Mouse (Mus musculus) induced T-regulatory cell, adult 2 months (primary cell): Measurements from ENCODE around the gene Mipep.

Source experiments
- DNase-seq: peaks from one replicate; pipeline ENCODE4 v3.0.0-alpha.2; 2012; ENCODE audit warnings: low read depth

Gene Mipep

DNA sequence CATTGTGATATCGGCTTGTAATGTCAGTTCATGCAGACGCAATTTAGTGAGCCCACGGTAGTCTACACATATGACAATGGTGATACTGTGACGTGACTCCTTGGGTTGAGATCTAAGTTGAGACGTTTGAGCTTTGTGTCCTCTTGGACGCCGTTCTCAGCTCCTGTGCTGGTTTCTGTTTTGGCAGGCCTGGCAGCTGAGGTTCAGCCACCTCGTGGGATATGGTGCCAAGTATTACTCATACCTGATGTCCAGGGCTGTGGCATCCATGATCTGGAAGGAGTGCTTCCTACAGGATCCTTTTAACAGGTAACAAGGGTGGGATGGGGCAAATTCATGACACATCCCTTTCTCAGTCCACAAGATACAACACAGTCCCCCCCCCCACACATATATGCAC is 87.5 kb downstream of the Mipep start:
- DNase-seq: no peak

DNA sequence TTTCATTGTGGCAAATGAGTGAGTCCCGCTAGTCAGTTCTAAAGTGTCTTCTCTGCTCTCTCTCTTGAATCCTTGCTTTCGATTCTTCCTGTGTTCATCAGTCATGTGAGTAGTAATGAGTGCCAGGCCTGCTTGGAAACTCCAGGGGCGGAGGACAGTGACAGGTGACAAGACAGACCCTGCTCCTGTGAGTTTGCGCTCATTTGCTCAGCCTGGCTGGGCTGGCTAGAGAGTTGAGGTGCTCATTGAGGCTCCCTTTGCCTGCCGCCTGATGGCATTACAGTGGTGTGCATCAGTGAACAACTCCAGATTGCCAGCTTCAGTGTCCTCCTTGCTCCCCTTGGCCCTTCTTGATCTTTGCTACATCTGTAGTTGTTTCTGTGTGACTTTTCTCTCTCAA is 97.7 kb downstream of the Mipep start:
- DNase-seq: no peak

DNA sequence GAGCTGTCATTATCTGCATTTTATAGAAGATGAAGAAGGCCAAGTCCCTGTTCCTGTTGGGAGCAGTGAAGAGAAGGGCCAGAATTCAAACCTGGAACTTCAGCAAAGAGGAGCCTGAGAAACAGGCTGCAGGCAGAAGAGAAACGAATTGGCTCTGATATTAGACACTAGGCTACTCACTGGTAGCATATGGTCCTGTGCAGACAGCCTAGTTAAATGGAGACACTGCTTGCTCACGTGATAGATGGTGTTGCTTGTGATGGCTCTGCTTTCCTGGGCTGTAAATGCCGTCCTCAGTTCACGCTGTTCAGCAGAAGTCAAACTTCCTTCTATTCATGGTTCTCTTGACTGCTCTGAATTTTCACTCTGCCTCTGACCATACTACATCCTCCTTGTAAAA is 98.3 kb downstream of the Mipep start:
- no peak for DNase-seq

DNA sequence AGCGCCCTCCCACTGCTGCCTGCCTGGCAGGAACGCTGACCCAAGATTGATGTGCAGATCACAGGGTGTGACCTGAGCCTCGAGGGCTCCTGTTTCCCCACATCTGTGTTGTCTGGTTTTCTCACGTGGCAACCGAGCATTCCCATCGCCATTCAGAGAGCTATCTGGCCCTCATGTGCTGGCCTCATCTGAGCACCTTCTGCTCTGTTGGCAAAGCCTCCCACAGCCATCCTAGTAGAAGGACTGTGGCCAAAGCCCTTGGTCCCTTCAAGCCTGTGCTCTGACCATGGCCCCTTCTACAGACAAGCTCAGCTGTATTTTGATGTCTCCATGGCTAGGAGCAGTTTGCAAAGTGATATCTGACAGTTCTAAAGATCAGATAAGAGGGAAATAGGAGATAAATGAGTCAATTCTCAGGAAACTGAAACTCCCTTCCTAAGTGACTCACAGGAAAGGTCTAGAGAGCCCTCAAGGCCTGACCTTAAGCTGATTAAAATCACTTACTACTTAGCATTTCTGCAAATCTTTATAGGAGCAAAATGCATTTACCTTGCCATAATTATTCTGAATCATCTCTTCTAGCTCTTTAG is 101.1 kb downstream of the Mipep start:
- DNase-seq: no peak

DNA sequence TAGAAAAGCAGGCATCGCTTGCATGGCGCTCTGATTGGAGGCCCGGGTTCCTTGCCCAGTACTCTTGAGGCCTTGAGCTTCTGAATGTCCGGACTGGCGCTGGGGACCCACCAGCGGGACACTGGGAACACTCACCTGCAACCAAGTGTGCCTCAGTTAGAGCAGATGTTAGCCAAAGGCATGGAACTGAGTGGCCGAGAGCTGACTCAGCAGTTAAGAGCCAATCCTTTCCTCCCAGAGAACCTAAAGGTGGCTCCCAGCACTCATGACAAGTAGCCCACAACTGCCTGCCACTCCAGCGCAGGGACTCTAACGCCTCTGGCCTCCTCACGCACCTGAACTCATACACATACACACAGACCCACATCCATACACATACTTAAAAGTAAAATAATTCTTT is 109.5 kb downstream of the Mipep start:
- no peak for DNase-seq

DNA sequence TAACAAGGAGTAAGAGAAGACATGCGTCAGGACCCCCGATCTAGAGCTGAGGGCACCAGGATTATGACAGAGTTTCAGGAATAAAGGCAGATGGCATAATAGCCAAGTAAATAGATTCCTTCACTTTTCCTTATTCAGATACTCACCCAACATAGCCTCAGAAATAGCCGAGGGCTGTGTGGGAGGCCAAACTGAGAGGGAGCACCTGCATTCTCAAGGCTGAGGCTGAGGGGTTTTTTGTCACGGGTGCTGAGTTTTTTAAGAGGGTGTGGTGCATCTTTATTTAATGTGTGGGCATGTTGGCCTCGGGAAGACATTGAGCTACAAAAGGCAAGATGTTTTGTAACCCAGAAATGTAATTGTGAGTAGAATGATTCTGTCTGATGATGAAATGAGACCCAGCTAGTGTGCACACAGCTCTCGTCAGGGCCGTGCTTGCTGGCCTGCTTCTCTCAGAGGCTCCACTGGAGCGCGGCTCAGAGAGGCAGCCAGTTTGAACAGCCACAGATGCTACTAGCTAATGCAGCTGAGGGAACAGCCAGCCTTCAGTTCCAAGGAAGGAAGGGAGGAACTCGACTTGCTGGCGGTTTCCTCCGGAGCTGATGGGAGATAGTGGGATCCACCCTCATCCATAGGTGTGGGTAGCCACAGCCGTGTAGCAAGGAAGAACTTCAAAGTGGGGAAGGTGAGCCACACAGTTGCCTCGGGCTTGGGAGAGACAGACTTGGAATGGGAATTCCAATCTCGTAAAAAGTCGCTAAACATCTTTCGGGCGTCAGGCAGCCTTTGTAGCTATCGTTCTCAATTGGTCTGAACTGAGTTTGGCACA is 111.0 kb downstream of the Mipep start:
- DNase-seq: no peak

DNA sequence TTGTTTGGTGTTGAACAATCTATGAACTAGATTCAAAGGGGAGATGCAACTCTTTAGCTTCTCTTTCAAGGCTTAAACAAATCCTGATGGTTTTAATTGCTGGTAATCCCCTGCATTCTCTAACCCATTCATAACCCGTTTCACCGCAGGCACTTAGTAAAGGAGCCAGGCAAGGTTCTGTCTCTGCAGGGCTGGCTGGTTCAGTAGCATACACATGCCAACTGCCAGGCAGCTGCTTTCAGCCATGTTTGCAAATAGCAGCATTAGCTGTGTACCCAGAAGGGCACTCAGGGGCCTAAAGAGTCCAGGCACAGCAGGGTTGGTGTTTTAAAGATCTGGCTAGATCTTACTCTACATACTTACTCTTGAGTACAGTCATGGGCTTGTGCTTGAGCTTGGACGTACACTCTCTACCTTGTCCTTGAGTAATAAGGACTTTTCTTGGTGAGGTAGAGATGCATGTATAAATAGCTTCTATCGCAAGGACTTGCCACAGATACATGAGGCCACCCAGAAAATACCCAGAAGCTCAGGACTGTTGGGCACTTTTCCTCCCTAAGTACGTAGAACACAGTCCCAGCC is 113.8 kb downstream of the Mipep start:
- DNase-seq: no peak

DNA sequence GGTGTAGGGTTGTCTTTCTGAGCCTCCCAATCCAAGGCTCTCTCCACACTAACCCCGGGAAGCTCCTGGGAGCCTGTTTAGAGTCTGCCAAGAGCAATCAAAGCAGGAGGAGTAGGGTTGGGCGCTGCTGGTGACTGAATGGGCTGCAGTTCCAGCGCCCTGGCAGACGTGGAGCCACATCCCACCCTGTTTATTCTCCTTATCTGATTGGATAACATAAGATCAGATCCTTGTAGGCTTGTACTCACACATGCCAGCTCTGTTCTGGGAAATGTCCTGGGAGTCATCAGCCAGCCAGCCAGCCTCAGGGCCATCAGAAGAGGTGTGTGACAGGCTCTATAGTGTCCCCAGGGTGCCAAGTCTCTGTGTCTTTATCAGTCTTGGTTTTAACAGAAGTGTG is 120.1 kb downstream of the Mipep start:
- no peak for DNase-seq

DNA sequence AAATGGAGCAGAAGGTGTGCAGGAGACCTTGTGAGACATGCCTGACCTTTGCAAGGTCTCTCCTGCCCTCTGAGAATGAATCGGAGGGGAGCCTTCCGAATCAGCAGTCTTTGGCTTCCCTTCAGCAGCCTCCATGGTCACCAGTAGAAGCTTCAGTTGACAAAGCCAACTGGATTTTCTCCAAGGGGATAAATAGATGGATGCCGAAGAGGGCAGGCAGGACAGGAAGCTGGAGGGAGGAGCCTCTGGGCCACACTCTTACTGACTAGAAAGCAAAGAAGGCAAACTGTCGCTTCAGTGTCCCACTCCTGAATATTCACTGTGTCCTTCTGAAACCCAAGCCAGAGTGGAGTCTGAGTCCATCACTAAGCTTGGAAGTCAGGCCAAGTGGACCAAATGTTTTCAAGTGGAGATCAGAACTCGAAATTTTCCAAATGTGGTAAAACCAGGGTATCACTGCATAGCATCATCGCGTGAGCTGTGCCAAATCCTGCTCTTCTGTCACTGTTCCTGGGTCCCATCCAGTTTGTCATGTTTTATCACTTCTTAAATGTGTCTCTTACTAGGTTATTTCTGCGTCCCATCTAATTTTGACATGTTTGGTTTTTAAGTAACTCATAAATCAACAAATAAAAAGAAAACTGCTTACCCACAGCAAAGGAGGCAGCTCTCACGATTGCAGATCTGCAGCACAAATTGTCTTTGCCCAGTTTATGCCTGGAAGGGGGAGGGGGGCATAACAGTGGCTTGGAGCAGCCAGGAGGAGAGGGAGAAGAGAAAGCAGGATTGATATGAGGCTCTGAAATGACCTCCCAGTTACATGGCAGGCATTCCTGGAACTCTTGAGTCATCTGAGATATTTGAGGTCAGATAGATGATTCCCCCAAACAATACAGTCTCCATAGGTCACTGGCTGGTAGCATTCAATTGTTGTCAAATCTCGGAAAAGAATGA is 122.3 kb downstream of the Mipep start:
- DNase-seq: no peak

DNA sequence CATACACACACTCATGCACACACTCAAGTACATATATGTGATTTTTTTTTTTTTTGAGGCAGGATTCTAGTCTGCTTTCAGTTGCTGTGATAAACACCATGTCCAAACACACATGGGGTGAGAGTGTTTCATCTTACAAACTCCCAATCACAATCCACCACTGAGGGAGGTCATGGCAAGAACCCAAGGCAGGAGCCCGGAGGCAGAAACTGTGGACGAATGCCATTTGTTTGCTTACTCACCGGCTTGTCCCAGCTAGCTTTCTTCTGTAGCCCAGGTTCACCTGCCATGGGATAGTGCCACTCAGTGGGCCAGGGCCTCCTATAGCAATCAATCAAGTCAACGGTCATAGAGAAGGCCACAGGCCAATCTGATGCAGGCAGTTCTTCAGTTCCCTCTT is 125.0 kb downstream of the Mipep start:
- DNase-seq: no peak

DNA sequence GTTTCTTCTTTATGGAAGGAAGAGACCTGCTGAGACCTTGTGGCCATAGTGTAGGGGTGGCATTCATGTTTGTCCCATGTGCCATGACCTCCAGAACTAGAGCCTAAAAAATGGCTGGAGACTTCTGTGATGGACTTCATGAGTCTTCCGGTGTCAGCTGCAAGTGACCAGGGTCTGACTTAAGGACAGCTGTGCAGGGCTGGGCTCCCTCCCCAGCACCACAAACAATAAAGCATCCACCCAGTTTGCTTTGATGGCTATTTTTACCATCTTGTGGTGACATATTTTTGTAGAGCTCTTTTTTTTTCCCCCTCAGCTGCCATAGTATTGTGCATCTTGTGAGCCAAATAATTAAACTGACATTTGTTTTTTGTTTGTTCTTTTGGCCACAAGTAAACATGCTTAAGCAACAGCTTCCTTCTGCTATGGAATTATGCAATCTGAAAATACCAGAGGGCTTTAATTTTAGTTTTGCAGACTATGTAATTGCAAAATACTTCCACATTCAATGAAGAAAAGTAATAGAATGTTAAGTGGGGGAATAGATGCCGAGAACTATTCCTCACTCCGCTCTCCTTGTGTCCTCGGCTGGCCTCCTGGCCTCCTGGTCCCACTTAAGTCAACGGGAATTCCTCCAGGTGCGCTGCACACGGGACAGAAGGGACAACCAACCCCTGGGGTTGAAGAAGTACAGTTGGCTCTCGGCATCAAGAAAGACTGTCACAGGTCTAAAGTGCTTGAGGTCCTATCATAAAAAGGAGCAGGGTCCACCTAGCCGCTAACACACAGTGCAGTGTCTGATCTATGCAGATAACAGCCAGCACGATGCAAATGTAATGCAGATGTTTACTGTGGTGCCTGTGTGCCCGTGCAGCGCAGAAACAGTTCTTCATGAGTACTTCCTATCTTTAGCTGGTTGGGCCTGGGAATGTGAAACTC is 126.4 kb downstream of the Mipep start:
- DNase-seq: no peak

DNA sequence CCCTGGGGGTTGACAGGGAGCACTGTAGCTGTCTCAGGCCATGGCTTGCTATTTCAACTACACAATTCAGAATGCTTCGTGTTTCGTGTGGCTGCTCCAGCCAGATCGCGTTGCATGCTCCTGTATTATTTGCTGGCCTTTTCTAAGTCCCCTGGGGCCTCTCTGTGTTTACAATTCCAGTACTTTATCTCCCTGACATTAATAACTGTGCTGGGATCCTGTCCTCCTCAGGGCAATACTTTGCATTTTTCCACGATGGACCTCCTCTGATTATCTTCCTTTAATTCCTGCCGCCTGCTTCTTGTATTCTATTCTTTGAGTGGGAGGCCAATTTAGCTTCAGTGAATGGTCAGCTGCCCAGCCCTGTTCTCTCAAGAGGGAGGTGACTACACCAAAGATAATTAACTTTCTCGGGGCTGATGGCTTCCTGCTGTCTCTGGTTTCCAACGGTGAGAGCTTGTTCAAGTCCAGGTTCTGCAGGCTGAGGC is 128.7 kb downstream of the Mipep start:
- no peak for DNase-seq

DNA sequence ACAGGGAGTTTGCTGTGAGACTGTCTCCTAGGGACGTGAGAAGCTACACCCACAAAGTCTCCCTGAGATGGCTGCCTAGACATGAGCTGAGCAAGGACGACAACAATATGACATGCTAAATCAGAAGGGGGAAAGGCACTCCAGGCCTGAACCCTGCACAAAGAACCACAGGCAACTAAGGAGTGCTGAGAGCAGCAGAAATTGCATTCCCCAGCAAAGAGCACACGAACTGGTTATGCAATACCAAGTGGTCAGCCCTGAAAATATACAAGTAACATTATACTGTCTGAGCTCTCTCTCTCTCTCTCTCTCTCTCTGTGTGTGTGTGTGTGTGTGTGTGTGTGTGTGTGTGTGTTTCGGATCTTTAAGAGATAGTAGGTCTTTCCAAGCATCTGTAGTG is 132.3 kb downstream of the Mipep start:
- no peak for DNase-seq

DNA sequence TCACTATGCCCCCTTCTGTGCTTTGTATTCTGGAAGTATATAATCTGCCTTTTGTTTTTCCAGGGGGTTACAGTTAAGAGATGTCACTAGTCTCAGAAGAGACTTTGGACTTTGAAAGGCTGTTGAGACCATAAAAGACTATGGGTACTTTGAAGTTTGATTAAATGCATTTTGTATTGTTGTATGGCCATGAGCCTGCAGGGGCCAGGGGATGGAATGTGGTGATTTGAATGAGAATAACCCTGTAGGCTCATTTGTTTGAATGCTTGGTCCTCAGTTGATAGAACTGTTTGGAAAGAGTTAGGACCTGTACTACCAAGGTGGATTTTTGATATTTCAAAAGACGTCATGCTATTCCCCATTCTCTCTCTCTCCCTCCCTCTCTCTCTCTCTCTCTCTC is 141.6 kb downstream of the Mipep start:
- DNase-seq: no peak

DNA sequence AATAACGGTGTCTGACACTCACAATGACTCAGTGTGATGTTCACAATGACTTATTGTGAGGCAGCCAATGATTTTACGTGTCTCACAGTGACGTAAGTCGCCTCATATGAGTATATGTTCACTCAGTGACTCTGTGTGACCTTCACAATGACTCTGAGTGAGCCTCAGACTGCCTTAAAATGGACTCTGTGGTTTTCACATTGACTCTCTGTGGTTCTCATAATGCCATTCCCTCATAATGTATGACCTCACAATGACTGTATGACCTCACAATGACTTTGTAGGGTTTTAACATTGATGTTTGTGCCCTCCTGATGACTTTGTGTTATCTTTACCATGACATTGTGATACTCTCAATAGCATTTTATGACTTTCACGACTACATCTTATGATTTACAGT is 151.3 kb downstream of the Mipep start:
- no peak for DNase-seq

DNA sequence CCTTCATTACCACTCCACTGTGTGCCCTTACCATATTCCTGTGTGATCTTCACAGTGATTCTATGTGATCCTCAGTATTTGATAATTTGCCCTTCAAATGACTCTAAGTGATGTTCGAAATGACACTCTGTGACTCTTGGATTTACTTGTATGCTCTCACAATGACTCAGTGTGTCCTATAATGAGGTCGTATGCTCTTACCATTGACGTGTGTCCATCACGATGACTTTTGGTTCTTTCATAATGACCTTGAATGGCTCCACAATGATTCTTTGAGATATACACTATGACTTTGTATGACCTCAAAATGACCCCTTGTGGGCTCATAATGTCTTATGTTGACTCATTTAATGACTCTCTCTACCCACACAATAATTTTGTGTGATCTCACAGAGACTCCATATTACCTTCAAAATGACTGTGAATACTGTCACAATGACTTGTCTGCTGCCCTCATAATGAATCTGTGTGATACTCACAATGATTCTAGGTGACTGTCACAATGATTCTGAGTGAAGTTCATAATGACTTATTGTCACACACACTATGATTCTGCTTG is 153.2 kb downstream of the Mipep start:
- DNase-seq: no peak
